Mouse (Mus musculus) CH12F3 (cell line): ENCODE measurements around the gene Lonp2.

Experiments
- in situ Hi-C: fragments of 300-500 bp; cut with MboI; formaldehyde crosslinking; loops from 2 replicates; pipeline ENCODE4 v1.14.3; 2020; ENCODE audit warnings: low sequenced_read_pairs

The Lonp2 gene

GRCm38 (mm10) chr8:86615095-86615769 is 8.6 kb upstream of the Lonp2 start:
- in situ Hi-C loops: no loop called here

GRCm38 (mm10) chr8:86617759-86618387 is 6.0 kb upstream of the Lonp2 start:
- in situ Hi-C loops: no loop called here

- in situ Hi-C loops: no loop called here
Measured at GRCm38 (mm10) chr8:86623551-86623910, 312 bp upstream of the Lonp2 start.

DNA sequence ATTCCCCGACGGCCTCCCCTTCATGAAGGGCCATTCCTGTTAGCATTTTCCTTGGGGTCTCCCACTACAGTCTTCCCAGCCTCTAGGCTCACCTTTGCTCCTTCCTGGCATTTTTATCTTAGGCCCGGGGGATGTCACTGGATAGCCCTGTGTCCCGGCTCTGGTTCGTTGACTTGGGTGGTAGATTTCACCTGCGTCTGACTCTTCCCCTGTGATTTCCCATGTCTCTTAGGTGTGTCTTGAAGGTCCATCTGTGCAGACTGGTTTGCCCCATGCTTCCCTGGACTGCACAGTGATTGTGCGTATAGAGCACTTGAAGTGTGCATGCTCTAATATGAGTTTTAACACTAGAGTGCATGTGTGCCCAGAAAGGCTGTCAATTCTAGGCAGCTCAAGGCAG is 1.1 kb downstream of the Lonp2 start:
- in situ Hi-C loops: no loop called here

DNA sequence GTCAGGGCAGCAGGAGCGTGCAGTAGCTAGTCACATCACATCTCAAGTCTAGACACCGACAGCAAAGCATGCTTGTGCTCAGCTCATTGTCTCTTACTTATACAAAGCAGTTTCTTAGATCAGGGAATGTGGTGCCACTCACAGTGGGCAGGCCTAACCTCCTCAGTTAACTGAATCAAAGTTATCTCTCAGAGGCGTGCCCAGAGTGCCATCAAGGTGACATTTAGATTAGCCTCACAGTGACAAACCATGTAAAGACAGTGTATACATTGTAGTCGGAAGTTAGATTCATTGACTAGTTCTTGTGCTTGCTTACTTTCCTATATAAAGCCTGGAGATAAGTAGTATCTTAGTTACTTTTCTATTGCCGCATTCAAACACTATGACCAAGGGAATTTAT is 6.4 kb downstream of the Lonp2 start:
- in situ Hi-C loops: no loop called here

- in situ Hi-C loops: no loop called here
Measured at GRCm38 (mm10) chr8:86631395-86631794, 7.6 kb downstream of the Lonp2 start.

DNA sequence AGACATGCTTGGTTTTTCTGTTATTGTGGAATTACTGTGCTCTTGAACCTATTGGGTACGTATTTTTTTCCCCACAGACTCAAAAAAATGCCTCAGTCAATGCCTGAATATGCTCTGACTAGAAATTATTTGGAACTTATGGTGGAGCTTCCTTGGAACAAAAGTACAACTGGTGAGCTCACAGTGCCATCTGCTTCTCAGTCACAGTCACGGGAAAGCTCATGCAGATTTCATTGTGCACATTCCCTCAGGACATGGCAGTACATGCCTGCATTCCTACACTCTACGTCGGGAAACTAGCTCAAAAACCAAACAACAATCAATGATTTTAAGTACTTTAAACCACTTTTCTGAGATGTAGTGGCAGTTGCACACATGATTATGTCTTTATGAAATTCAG is 14.0 kb downstream of the Lonp2 start:
- in situ Hi-C loops: no loop called here

DNA sequence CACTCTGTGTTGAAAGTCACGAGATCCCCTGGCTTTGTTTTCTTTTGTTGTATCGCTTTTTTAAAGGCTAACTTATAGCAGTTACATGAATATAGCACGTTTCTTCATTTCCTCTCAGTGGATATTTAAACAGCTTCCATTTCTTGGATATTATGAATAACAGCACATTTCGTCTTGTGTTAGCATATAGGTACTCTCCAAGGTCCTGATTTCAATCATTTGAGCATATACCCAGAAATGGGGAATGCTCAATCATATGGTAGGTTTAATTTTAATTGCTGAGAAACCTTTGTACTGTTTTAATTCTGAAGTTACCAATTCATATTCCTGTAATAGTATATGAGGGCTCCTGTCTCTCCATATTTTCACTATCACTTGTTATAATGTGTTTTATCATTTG is 15.1 kb downstream of the Lonp2 start:
- in situ Hi-C loops: no loop called here

DNA sequence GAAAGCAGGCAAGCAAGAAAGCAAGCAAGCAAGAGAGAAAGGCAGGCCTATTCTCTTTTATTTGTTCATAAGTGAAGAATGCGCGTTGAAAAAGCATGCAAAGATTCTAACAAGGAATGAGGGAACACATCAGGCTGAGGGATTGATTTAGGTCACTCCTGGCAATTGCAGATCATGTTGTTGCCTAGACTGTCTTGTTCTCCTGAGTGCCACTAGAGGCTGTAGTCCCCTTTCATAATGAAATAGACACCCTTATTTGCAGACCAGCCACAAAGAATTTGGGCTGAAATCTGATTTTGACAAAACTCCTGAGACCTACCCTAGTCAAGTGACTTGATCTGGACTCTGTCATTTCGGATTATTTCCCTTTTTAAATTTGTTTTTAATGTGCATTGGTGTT is 18.8 kb downstream of the Lonp2 start:
- in situ Hi-C loops: no loop called here

DNA sequence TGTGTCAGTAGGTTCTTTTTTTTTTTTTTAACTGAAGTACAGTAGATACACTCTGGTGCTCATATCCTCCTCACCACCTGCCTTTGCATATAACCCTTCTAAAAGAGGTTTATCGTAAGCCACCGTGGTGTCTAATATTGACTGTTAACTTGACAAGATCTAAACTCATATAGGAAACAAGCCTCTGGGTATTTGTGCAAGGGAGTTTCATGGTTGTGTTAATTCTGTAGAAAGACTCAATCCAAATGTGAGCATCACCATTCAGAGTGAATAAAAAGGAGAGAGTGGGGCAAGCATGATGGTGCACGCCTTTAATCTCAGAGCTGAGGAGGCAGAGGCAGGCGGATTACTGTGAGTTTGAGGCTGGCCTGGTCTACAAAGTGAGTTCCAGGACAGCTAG is 20.8 kb downstream of the Lonp2 start:
- in situ Hi-C loops: no loop called here

DNA sequence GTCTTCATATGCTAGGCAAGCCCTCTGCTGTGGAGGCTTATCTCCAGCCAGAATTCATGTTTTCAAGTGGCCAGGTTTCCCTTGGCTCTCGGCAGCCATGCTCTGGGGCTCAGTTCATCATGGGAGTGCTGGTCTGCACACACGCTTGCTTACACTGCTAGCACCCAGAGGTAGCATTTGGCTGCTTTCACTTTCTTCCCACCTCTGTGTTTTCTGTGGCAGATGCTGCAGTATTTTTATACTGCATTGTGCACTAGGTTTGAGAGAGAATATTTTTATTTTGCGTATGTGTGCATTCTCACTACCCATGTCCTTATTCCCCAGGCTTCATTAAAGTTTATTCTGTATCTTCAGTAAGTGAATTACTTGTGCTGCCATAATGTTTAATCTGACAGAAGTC is 23.9 kb downstream of the Lonp2 start:
- in situ Hi-C loops: no loop called here

GRCm38 (mm10) chr8:86651416-86651815 is 27.6 kb downstream of the Lonp2 start:
- in situ Hi-C loops: no loop called here

DNA sequence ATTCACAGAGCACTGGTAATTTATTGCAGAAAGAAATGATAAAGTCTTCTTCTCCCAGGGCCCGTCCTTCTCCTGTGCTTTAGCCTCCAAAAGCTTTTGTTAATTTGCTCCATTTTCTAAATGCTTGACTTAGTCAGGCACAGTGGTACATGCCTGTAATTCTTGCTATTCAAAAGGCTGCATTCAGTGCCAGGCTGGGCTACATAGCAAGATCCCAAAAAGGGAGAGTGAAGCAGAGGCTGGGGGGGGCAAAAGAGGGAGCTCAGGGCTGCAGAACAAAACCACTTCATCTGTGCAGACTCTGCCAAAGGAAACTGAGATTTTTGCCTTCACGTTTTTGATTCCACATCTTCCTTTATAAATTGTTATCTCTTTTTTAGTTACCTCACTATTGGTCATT is 28.7 kb downstream of the Lonp2 start:
- in situ Hi-C loops: no loop called here

- in situ Hi-C loops: no loop called here
Measured at GRCm38 (mm10) chr8:86654578-86654977, 30.7 kb downstream of the Lonp2 start.

- in situ Hi-C loops: no loop called here
Measured at GRCm38 (mm10) chr8:86668750-86669149, 44.9 kb downstream of the Lonp2 start.

- in situ Hi-C loops: no loop called here
Measured at GRCm38 (mm10) chr8:86669259-86669658, 45.4 kb downstream of the Lonp2 start.

DNA sequence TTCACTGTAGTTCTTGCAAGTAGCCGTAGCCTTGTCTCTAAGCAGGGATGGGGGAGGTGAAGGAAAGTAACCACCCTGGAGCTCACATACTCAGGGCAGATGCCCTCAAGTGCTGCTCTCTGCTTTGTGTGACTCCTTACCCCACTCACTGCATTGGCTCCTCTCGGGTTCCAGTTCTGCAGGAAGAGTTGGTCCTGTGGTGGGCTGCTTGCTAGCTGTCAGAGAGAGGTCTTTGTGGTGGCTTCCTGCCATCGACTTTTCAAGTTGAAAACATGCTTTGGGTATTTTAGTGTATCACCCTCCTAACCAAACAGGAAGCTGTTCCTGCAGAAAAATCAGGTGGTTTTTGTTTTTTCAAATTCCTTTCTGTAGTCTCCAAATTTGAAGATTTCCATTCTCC is 62.8 kb downstream of the Lonp2 start:
- in situ Hi-C loops: no loop called here

- in situ Hi-C loops: no loop called here
Measured at GRCm38 (mm10) chr8:86692107-86692506, 68.3 kb downstream of the Lonp2 start.

- in situ Hi-C loops: no loop called here
Measured at GRCm38 (mm10) chr8:86694011-86694410, 70.2 kb downstream of the Lonp2 start.

GRCm38 (mm10) chr8:86695703-86696102 is 71.9 kb downstream of the Lonp2 start:
- in situ Hi-C loops: no loop called here

GRCm38 (mm10) chr8:86698811-86699421 is 75.1 kb downstream of the Lonp2 start:
- in situ Hi-C loops: no loop called here

DNA sequence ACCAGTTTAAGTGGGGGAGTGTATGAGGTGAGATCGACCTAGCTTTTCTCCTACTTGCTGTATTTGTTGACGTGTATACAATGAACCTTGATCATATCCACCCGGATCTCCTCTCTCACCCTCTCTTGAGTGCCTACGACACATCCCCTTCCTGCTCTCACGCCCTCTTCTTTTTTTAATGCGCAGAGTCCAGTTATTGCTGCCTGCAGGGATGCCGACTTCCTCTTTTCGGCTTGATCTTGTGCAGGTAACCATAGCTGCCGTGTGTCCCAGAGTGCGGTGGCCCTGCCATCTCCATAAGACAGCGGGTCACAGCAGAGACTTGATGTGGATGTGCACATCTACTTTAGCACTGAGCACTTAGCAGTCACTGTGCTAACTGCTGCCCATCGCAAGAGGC is 75.6 kb downstream of the Lonp2 start:
- in situ Hi-C loops: no loop called here

DNA sequence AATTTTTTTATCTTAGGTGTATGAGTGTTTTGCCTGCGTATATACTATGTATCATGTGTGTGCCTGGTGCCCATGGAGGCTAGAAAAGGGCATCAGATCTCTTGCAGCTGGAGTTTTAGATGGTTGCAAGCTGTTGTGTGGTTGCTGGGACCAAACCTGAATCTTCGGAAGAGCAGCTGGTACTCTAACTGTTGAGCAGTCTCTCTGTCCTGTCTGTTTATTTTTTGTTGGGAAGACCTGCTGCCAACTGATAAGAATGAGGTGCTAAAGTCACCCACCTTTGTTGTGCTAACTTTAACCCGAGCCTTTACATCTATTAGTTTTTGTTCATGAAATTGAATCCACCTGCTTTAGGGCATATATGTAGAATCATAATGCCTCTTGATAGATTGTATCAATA is 78.6 kb downstream of the Lonp2 start:
- in situ Hi-C loops: no loop called here
